ENCODE assay signal across 8 mouse cellular contexts in genomic region chr1:44101448-44102225, GRCm38 (mm10). TPM values are rescaled to one million over a fixed set of nuclear protein-coding genes. Genes with fewer than 3 reads are reported as not detected.
DNase-seq lines count a peak whose midpoint lies in the region; ATAC-seq lines count a peak whose summit lies in the region.

No protein-coding gene starts in this region.

- H3K9me3 ChIP-seq in kidney, embryonic 14.5 days (ENCODE audit: control insufficient read depth, low read length) = no peaks in the 10 kb centered on the region
- H3K9me3 ChIP-seq in neural tube, embryonic 13.5 days = no peaks in the 10 kb centered on the region

- peaks cover 11% of the 10 kb centered on the region for H3K36me3 ChIP-seq in kidney, embryonic 14.5 days (ENCODE audit: control insufficient read depth, insufficient read depth, low read length)
- H3K36me3 ChIP-seq in neural tube, embryonic 13.5 days = peaks cover 27% of the 10 kb centered on the region

- peak overlapping the region; percentile 93 for H3K27ac ChIP-seq in kidney, embryonic 14.5 days (ENCODE audit: low read depth, low read length)
- peak overlapping the region; percentile 89 for H3K27ac ChIP-seq in neural tube, embryonic 13.5 days (replicated peaks)

- DNase-seq in A20 (ENCODE audit: low read depth, low spot score) = peak; percentile 87
- peak; percentile 56 for DNase-seq in Muller cell, postnatal 12 days (ENCODE audit: inconsistent ontology term)
- peak; percentile 31 to 38 for DNase-seq in cerebellum, postnatal 25 days
- DNase-seq in heart, adult 8-10 months (ENCODE audit: low spot score) = peak; percentile 11
- DNase-seq in lung, adult 18-20 months = peak; percentile 11 to 24
- peak; percentile 69 for DNase-seq in thymus, postnatal 14 days

- H3K9ac ChIP-seq in kidney, embryonic 14.5 days (ENCODE audit: low read depth, low read length) = peak overlapping the region; percentile 81
- peak overlapping the region; percentile 78 for H3K9ac ChIP-seq in neural tube, embryonic 13.5 days

- peaks cover 12% of the 10 kb centered on the region for H3K4me1 ChIP-seq in kidney, embryonic 14.5 days (ENCODE audit: control insufficient read depth, insufficient read depth, low read length)
- peaks cover 16% of the 10 kb centered on the region; the same call in 1 of the 2 replicates for H3K4me1 ChIP-seq in neural tube, embryonic 13.5 days (replicated peaks)

- no peaks in the 10 kb centered on the region for H3K27me3 ChIP-seq in kidney, embryonic 14.5 days (ENCODE audit: control insufficient read depth, insufficient read depth, low read length)
- H3K27me3 ChIP-seq in neural tube, embryonic 13.5 days = no peaks in the 10 kb centered on the region

- peak; percentile 86 for ATAC-seq in kidney, embryonic 14.5 days (ENCODE audit: low FRiP score, low TSS enrichment)
- ATAC-seq in neural tube, embryonic 13.5 days (ENCODE audit: low read depth) = peak; percentile 84

- peak overlapping the region; percentile 85 for H3K4me3 ChIP-seq in kidney, embryonic 14.5 days (ENCODE audit: low read length)
- peak overlapping the region; percentile 75 for H3K4me3 ChIP-seq in neural tube, embryonic 13.5 days

- peak overlapping the region; percentile 63 for H3K4me2 ChIP-seq in kidney, embryonic 14.5 days (replicated peaks; ENCODE audit: low read depth, low read length)
- peak overlapping the region; percentile 72 for H3K4me2 ChIP-seq in neural tube, embryonic 13.5 days

- under 1% methylated on average over 52 of the region's 55 CpGs for WGBS in kidney, embryonic 14.5 days
- under 1% methylated on average over 55 of the region's 55 CpGs for WGBS in neural tube, embryonic 13.5 days

RNA-seq across cellular contexts. Expression of gene Tex30, which starts 0.6 kb away (rescaled TPM):
- 10 to 100 TPM in 1 of 4 experiments, 1 to 10 TPM in 3; 6.2 to 10.1 (median 6.9) TPM for total RNA-seq in heart, adult 8-10 months (2022)
- polyA plus RNA-seq in kidney, embryonic 14.5 days (2014; fragmentation: Nextera tagmentation; extraction: Ambion mirVana) = 104 and 122 TPM in 2 replicates
- polyA plus RNA-seq in neural tube, embryonic 13.5 days (2015; fragmentation: Nextera tagmentation; extraction: Ambion mirVana) = 49.1 and 54.1 TPM in 2 replicates

RNA-seq across cellular contexts. Expression of gene Kdelc1, which starts 17.0 kb away (rescaled TPM):
- total RNA-seq in heart, adult 8-10 months (2022) = 10 to 100 TPM; 12.6 to 14.8 (median 13.9) TPM
- 66.4 and 78.0 TPM in 2 replicates for polyA plus RNA-seq in kidney, embryonic 14.5 days (2014; fragmentation: Nextera tagmentation; extraction: Ambion mirVana)
- polyA plus RNA-seq in neural tube, embryonic 13.5 days (2015; fragmentation: Nextera tagmentation; extraction: Ambion mirVana) = 30.0 and 35.2 TPM in 2 replicates

RNA-seq across cellular contexts. Expression of gene Bivm, which starts 17.1 kb away (rescaled TPM):
- total RNA-seq in heart, adult 8-10 months (2022) = 10 to 100 TPM in 2 of 4 experiments, 1 to 10 TPM in 2; 8.3 to 12.4 (median 9.6) TPM
- 16.4 and 24.1 TPM in 2 replicates for polyA plus RNA-seq in kidney, embryonic 14.5 days (2014; fragmentation: Nextera tagmentation; extraction: Ambion mirVana)
- polyA plus RNA-seq in neural tube, embryonic 13.5 days (2015; fragmentation: Nextera tagmentation; extraction: Ambion mirVana) = 31.3 and 32.3 TPM in 2 replicates

RNA-seq across cellular contexts. Expression of gene Gm8251, which starts 39.9 kb away (rescaled TPM):
- total RNA-seq in heart, adult 8-10 months (2022) = not detected
- 0.09 and 0.14 TPM in 2 replicates for polyA plus RNA-seq in kidney, embryonic 14.5 days (2014; fragmentation: Nextera tagmentation; extraction: Ambion mirVana)
- 0.06 TPM in 1 of 2 replicates, not detected in the other for polyA plus RNA-seq in neural tube, embryonic 13.5 days (2015; fragmentation: Nextera tagmentation; extraction: Ambion mirVana)

RNA-seq across cellular contexts. Expression of gene Ercc5, which starts 45.9 kb away (rescaled TPM):
- 10 to 100 TPM; 13.1 to 18.8 (median 16.6) TPM for total RNA-seq in heart, adult 8-10 months (2022)
- 12.7 and 23.2 TPM in 2 replicates for polyA plus RNA-seq in kidney, embryonic 14.5 days (2014; fragmentation: Nextera tagmentation; extraction: Ambion mirVana)
- polyA plus RNA-seq in neural tube, embryonic 13.5 days (2015; fragmentation: Nextera tagmentation; extraction: Ambion mirVana) = 33.1 and 33.6 TPM in 2 replicates

Comparison
In these comparisons a context has a peak if more than half of its experiments do, and no peak if none do; other contexts are left out.
1. Peak in every context shown above with its lines: DNase-seq, ATAC-seq, H3K4me3 ChIP-seq and H3K27ac ChIP-seq.
2. DNase-seq: peak in every context shown above with its lines; median percentile 87 in A20; 69 in thymus, postnatal 14 days; 56 in Muller cell, postnatal 12 days; 34 in cerebellum, postnatal 25 days; 18 in lung, adult 18-20 months; 11 in heart, adult 8-10 months.